Mouse (Mus musculus) heart, postnatal 4 days (tissue): Measurements from ENCODE around the gene Tmem91. TPM values are rescaled to one million over a fixed set of nuclear protein-coding genes. Genes with fewer than 3 reads are reported as not detected.

Experiments
- DNase-seq: peaks from one replicate; pipeline ENCODE4 v3.0.0; 2021
- total RNA-seq, 2 experiments: library from RNA; stranded (reverse); gene quantifications; 2 replicates each; pipeline ENCODE4 v1.2.3; 2021

The Tmem91 gene
- total RNA-seq, 2 experiments from 2014 or later, result 0.56 TPM; not detected in 1

DNA sequence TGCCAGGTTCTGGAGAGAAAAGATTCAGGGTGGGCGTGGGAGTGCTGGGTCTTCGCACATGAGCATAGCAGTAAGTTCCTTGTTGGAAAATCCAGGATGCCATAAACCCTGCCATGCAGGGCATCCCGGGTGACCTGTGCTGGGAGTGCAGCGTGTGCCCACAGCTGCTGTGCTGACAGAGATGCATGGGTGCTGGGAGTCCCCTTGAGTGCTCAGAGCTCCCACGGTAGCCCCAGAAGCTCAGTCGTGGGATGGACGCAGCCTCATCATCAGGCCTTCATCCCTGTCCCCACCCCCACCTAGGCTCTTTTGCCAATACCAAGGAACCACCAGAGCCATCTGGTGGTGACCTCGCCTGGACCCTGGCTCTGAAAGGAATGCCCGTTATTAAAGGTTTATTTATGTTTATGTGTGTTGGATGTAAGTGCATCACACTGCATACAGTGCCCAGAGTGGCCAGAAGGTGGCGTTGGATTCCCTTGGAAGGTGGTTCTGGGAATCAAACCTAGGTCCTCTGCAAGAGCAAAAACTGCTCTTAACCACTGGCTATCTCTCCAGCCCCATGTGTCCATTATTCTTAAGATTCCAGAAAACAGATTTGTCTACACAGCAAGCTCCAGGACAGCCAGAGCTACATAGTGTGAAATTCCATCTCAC, 49.2 kb downstream of the Tmem91 start:
- peak; percentile 51 for DNase-seq

DNA sequence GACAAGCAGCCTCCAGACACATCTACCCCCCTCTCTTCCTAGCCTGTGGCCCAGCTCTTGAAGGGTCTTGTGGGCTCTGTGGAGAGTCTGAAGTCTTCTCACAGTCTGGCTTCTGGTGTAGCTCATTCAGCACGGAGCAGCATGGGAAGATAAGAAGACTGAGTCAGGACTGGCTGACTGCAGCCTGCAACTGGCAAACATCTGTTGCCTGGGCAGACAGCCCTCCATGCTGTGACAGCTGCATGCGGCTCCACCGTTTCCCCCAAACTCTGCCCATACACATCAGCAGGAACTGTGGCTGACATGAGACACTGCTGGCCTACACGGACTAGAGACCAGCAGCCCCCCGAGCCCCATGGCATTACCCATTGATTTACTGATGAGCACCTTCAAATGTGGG, 50.1 kb downstream of the Tmem91 start:
- DNase-seq, result peak; percentile 66

DNA sequence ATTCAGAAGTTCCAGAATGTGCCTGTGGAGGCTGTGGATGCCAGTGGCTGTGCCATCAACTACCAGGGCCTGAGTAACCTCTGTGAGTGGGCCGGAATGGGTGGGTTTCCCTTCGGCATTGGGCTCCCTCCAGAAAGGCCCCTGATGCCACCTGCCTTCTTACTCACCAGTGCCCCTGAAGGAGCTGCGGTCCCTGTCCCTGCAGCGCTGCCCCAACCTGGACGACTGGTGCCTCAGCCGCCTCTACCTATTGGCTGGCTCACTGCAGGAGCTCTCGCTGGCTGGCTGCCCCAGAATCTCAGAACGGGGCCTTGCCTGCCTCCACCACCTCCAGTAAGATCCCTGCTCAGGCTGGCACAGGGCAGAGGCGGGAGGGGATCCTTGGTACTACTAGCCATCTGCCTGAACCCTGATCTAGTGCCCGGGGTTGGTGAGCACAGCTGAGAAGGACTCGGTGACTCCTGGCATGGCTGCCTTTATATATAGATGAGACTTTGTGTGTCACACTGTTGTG, 51.1 kb downstream of the Tmem91 start:
- DNase-seq, result no peak

DNA sequence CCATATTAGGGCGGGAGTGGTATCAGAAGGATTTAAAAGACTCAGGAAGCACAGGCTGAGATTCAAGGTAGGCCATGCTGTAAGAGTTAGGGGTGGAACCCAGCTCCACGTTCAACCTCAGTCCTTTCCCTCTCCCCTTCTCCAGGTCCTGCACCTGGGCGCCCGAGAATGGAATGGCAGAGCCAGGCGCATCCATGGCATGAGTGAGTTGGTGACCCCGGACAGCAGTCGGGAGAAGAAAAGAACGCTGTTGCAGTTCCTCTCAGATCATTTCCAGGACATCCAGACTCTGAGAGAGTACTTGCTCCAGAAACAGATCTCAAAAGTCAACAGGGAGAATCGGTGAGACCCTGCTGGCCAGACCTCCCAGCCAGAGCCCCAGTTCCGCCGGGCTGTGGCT, 54.2 kb downstream of the Tmem91 start:
- DNase-seq, result peak; percentile 3

DNA sequence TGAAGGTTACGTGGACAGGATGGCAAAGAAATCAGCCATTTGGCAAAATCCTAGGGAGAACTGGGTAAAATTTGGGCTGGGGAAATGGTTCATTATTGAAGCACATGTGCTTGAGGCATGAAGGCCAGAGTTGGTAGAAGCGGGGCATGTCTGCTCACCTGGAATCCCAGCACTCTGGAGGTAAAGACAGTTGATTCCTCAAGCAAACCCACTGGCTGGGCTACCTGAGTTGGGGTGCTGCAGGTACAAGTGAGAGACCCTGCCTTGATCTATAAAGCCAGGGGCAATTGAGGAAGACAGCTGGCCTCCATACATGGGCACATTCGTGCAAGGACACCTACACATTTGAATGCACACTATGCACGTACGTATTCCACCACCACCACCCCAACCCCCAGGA, 54.9 kb downstream of the Tmem91 start:
- DNase-seq, result peak; percentile 5

DNA sequence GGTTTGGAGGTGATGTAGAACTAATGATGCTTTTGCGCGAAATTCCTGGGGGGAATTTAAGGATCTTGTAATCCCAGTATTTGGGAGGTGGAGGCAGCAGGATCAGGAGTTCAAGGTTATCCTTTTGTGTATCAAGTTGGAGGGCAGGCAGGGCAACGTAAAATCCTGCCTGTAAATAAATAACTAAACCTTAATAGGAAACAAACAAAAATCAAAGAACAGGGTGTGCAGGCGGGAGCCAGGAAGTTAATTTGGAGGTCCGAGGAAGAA, 55.3 kb downstream of the Tmem91 start:
- DNase-seq, result no peak

Other genes starting within 250 kb of the Tmem91 start
- 1 to 10 TPM; 9.1 to 9.7 TPM for gene Ceacam1, start 197.6 kb downstream of the Tmem91 start, total RNA-seq
- gene Ceacam2, start 135.3 kb downstream of the Tmem91 start, total RNA-seq, result 1 to 10 TPM in 1 of 2 experiments, under 1 TPM in 1; 0.95 to 1.1 TPM
- not detected for gene Erich4, start 59.3 kb downstream of the Tmem91 start, total RNA-seq
- 10 to 100 TPM; 46.1 to 49.5 TPM for gene Dmac2, start 55.8 kb downstream of the Tmem91 start, total RNA-seq
- 1 to 10 TPM; 2.2 to 3.0 TPM for gene B3gnt8, start 48.5 kb downstream of the Tmem91 start, total RNA-seq
- gene Bckdha, start 16.2 kb downstream of the Tmem91 start, total RNA-seq, result 10 to 100 TPM; 46.7 to 59.4 TPM
- 10 to 100 TPM; 18.8 to 19.6 TPM for gene Exosc5, start 16.0 kb downstream of the Tmem91 start, total RNA-seq
- 10 to 100 TPM; 15.5 to 16.4 TPM for gene B9d2, start 5.6 kb upstream of the Tmem91 start, total RNA-seq
- gene Tgfb1, start 11.8 kb upstream of the Tmem91 start, total RNA-seq, result 10 to 100 TPM; 40.9 to 42.4 TPM
- gene Ccdc97, start 43.9 kb upstream of the Tmem91 start, total RNA-seq, result 10 to 100 TPM; 42.9 to 44.9 TPM
- 100 to 1,000 TPM; 147 to 149 TPM for gene Hnrnpul1, start 79.6 kb upstream of the Tmem91 start, total RNA-seq
- gene Axl, start 113.5 kb upstream of the Tmem91 start, total RNA-seq, result 10 to 100 TPM; 79.5 to 90.3 TPM
- gene Cyp2s1, start 141.7 kb upstream of the Tmem91 start, total RNA-seq, result 1 to 10 TPM; 7.5 to 8.7 TPM
- gene Cyp2b10, start 222.5 kb upstream of the Tmem91 start, total RNA-seq, result under 1 TPM; 0.31 to 0.45 TPM